Mouse (Mus musculus) Patski (cell line): ENCODE measurements around the gene Rnf180. TPM values are rescaled to one million over a fixed set of nuclear protein-coding genes. Genes with fewer than 3 reads are reported as not detected.

Source experiments
- ATAC-seq: fragments of 100-300 bp; one replicate; pipeline ENCODE4 v1.8.0; 2021
- CTCF ChIA-PET: fragments of 350-600 bp; sonication (Branson Sonifier 250); formaldehyde crosslinking; loops from one replicate; lab custom pipeline; 2022; ENCODE audit warnings: inconsistent platforms; lab: Charles Lee
- POLR2A ChIA-PET: fragments of 350-600 bp; sonication (Branson Sonifier 250); formaldehyde crosslinking; loops from one replicate; lab custom pipeline; 2022; ENCODE audit warnings: antibody characterized with exemption, inconsistent platforms; lab: Charles Lee
- DNase-seq: peaks from one replicate; pipeline ENCODE4 v3.0.0-alpha.2; 2011; ENCODE audit warnings: low read depth, low spot score
- H3K27me3 ChIP-seq: fragments of 371-371 bp; one replicate; pipeline ENCODE4 v1.5.1; 2021
- CTCF ChIP-seq: fragments of 100-300 bp; IDR thresholded peaks from one replicate; pipeline ENCODE4 v1.5.1; 2021
- in situ Hi-C: fragments of 300-500 bp; cut with MboI; formaldehyde crosslinking; loops from 3 replicates; pipeline ENCODE4 v1.11.1; 2018; ENCODE audit warnings: low pct_unique_long_range_greater_than_20kb, mixed read lengths
- polyA plus RNA-seq: library from polyadenylated mRNA; unstranded; gene quantifications from one replicate; pipeline ENCODE4 v1.2.3, GENCODE M21; 2021

Gene Rnf180
- polyA plus RNA-seq, 1 experiment from 2014 or later = 1.3 TPM

GRCm38 (mm10) chr13:105293781-105294667, 591 bp downstream of the Rnf180 start:
- ATAC-seq (peak; percentile 76), DNase-seq (no peak)
- no peaks in the 10 kb centered on the region for H3K27me3 ChIP-seq
- no peak for TF ChIP-seq CTCF
- POLR2A ChIA-PET = no interaction called here
- in situ Hi-C loops = no loop called here
- CTCF ChIA-PET = interaction anchor here (0.9 kb wide), 1 partner anchor 12 kb away, joined by 3 read pairs; no protein-coding TSS in a partner anchor

- DNase-seq = no peak
- H3K27me3 ChIP-seq = no peaks in the 10 kb centered on the region
- ChIA-PET CTCF (no interaction called here), POLR2A (no interaction called here)
- in situ Hi-C loops = no loop called here
- ATAC-seq = peak; percentile 42
- no peak for TF ChIP-seq CTCF
Measured at GRCm38 (mm10) chr13:105291816-105292215, 2.8 kb downstream of the Rnf180 start.

GRCm38 (mm10) chr13:105290594-105290993, 4.0 kb downstream of the Rnf180 start:
- no peak for ATAC-seq
- TF ChIP-seq CTCF = no peak
- POLR2A ChIA-PET = no interaction called here

GRCm38 (mm10) chr13:105290021-105290420, 4.6 kb downstream of the Rnf180 start:
- DNase-seq (no peak), ATAC-seq (no peak)
- H3K27me3 ChIP-seq = no peaks in the 10 kb centered on the region
- ChIA-PET POLR2A (no interaction called here), CTCF (no interaction called here)
- no peak for TF ChIP-seq CTCF
- in situ Hi-C loops = no loop called here

More at GRCm38 (mm10) chr13:105290594-105290993, 4.0 kb downstream of the Rnf180 start:
- DNase-seq = no peak
- in situ Hi-C loops = no loop called here
- H3K27me3 ChIP-seq = no peaks in the 10 kb centered on the region
- CTCF ChIA-PET = no interaction called here

- no peak for TF ChIP-seq CTCF
- CTCF ChIA-PET = no interaction called here
- no peaks in the 10 kb centered on the region for H3K27me3 ChIP-seq
- POLR2A ChIA-PET = no interaction called here
- ATAC-seq = no peak
- DNase-seq = no peak
- in situ Hi-C loops = no loop called here
Measured at GRCm38 (mm10) chr13:105279397-105280018, 15.1 kb downstream of the Rnf180 start.

- ATAC-seq (no peak), DNase-seq (no peak)
- ChIA-PET POLR2A (no interaction called here), CTCF (no interaction called here)
- no peaks in the 10 kb centered on the region for H3K27me3 ChIP-seq
- TF ChIP-seq CTCF = no peak
- in situ Hi-C loops = loop anchor here (5.0 kb wide), 1 partner anchor 107 kb away; no protein-coding TSS in a partner anchor
Measured at GRCm38 (mm10) chr13:105270394-105271094, 24.1 kb downstream of the Rnf180 start.

GRCm38 (mm10) chr13:105267464-105267863, 27.2 kb downstream of the Rnf180 start:
- POLR2A ChIA-PET = interaction anchor here (0.6 kb wide), 1 partner anchor 139 kb away, joined by 4 read pairs; no protein-coding TSS in a partner anchor

GRCm38 (mm10) chr13:105266746-105267145, 27.9 kb downstream of the Rnf180 start:
- DNase-seq (peak; percentile 3), ATAC-seq (no peak)
- TF ChIP-seq CTCF = peak; percentile 64
- ChIA-PET CTCF (interaction anchor here (0.6 to 1.9 kb wide), 4 partner anchors 12 to 1468 kb away, joined by 3 to 5 read pairs (median 4); no protein-coding TSS in a partner anchor), POLR2A (no interaction called here)
- in situ Hi-C loops = no loop called here
- no peaks in the 10 kb centered on the region for H3K27me3 ChIP-seq

More at GRCm38 (mm10) chr13:105267464-105267863, 27.2 kb downstream of the Rnf180 start:
- H3K27me3 ChIP-seq = no peaks in the 10 kb centered on the region
- CTCF ChIA-PET = interaction anchor here (1.0 to 1.9 kb wide), 3 partner anchors 11 to 107 kb away, joined by 3 to 5 read pairs (median 5); no protein-coding TSS in a partner anchor
- no peak for TF ChIP-seq CTCF
- DNase-seq (no peak), ATAC-seq (no peak)
- in situ Hi-C loops = no loop called here

GRCm38 (mm10) chr13:105256757-105257433, 37.7 kb downstream of the Rnf180 start:
- no peak for ATAC-seq
- in situ Hi-C loops = no loop called here
- DNase-seq = no peak
- POLR2A ChIA-PET = no interaction called here
- no peaks in the 10 kb centered on the region for H3K27me3 ChIP-seq
- CTCF ChIA-PET = no interaction called here
- TF ChIP-seq CTCF = no peak

GRCm38 (mm10) chr13:105250767-105251166, 43.8 kb downstream of the Rnf180 start:
- H3K27me3 ChIP-seq = no peaks in the 10 kb centered on the region
- ChIA-PET POLR2A (interaction anchor here (0.7 kb wide), 1 partner anchor 147 kb away, joined by 3 read pairs; no protein-coding TSS in a partner anchor), CTCF (no interaction called here)
- in situ Hi-C loops = no loop called here
- DNase-seq = no peak
- no peak for TF ChIP-seq CTCF
- ATAC-seq = no peak
